Mouse (Mus musculus) right cerebral cortex, adult 2 months (tissue): ENCODE measurements around the gene Tox4.
"Not testable (repeated sequence)": the region's sequence is repeated elsewhere in the genome, so short reads cannot be mapped to it uniquely, and the experiment has no call there.

Experiments
- DNase-seq, 2 experiments: peaks; one replicate each; pipeline ENCODE4 v3.0.0; 2021 to 2022; ENCODE audit warnings: low spot score in 2 of 2

Tox4 gene

GRCm38 (mm10) chr14:52278932-52279746, at the start of gene Tox4, which contains the start of gene Rab2b:
Tox4 (plus strand) TSS chr14:52279146.
Rab2b (minus strand) TSS chr14:52279545.
- peak; percentile 100 for DNase-seq

GRCm38 (mm10) chr14:52232249-52232648, 46.7 kb upstream of the Tox4 start:
- no peak for DNase-seq

- no peak for DNase-seq
Observed at GRCm38 (mm10) chr14:52235165-52235564, 43.8 kb upstream of the Tox4 start.

GRCm38 (mm10) chr14:52236216-52236615, 42.7 kb upstream of the Tox4 start:
- no peak for DNase-seq

- DNase-seq, result peak; percentile 99 to 100
Observed at GRCm38 (mm10) chr14:52244041-52244689, 34.8 kb upstream of the Tox4 start.

GRCm38 (mm10) chr14:52244690-52245042, 34.3 kb upstream of the Tox4 start:
- no peak for DNase-seq

- DNase-seq, result no peak
Observed at GRCm38 (mm10) chr14:52246129-52246528, 32.8 kb upstream of the Tox4 start.

GRCm38 (mm10) chr14:52256311-52257175, 22.4 kb upstream of the Tox4 start:
- DNase-seq, result peak; percentile 29 to 39

- peak; percentile 97 to 98 for DNase-seq
Observed at GRCm38 (mm10) chr14:52257484-52258213, 21.3 kb upstream of the Tox4 start, which contains the start of gene Chd8. Chd8 (minus strand) TSS chr14:52257780.

GRCm38 (mm10) chr14:52272781-52273180, 6.2 kb upstream of the Tox4 start:
- DNase-seq, result no peak

GRCm38 (mm10) chr14:52277210-52277609, 1.7 kb upstream of the Tox4 start:
- no peak for DNase-seq

GRCm38 (mm10) chr14:52279747-52280120, 788 bp downstream of the Tox4 start:
- DNase-seq, result no peak

- no peak for DNase-seq
Observed at GRCm38 (mm10) chr14:52283629-52284028, 4.7 kb downstream of the Tox4 start.

- DNase-seq, result no peak
Observed at GRCm38 (mm10) chr14:52284191-52284590, 5.2 kb downstream of the Tox4 start.

GRCm38 (mm10) chr14:52295558-52296264, 16.8 kb downstream of the Tox4 start:
- DNase-seq, result no peak

- not testable (repeated sequence) for DNase-seq
Observed at GRCm38 (mm10) chr14:52303517-52303916, 24.6 kb downstream of the Tox4 start.

GRCm38 (mm10) chr14:52304644-52305271, 25.8 kb downstream of the Tox4 start, which contains the start of gene Mettl3:
Mettl3 (minus strand) TSS chr14:52305128.
- peak; percentile 94 to 96 for DNase-seq

GRCm38 (mm10) chr14:52306100-52306499, 27.2 kb downstream of the Tox4 start:
- DNase-seq, result no peak

- not testable (repeated sequence) for DNase-seq
Observed at GRCm38 (mm10) chr14:52310343-52310742, 31.4 kb downstream of the Tox4 start.

- no peak for DNase-seq
Observed at GRCm38 (mm10) chr14:52310906-52311305, 32.0 kb downstream of the Tox4 start.
